Mouse (Mus musculus): ENCODE measurements around the gene Ptprz1. TPM values are rescaled to one million over a fixed set of nuclear protein-coding genes. Genes with fewer than 3 reads are reported as not detected.

The Ptprz1 gene
- polyA plus RNA-seq (2015; fragmentation: Nextera tagmentation; extraction: Ambion mirVana), result 0.05 TPM in 2 replicates

DNA sequence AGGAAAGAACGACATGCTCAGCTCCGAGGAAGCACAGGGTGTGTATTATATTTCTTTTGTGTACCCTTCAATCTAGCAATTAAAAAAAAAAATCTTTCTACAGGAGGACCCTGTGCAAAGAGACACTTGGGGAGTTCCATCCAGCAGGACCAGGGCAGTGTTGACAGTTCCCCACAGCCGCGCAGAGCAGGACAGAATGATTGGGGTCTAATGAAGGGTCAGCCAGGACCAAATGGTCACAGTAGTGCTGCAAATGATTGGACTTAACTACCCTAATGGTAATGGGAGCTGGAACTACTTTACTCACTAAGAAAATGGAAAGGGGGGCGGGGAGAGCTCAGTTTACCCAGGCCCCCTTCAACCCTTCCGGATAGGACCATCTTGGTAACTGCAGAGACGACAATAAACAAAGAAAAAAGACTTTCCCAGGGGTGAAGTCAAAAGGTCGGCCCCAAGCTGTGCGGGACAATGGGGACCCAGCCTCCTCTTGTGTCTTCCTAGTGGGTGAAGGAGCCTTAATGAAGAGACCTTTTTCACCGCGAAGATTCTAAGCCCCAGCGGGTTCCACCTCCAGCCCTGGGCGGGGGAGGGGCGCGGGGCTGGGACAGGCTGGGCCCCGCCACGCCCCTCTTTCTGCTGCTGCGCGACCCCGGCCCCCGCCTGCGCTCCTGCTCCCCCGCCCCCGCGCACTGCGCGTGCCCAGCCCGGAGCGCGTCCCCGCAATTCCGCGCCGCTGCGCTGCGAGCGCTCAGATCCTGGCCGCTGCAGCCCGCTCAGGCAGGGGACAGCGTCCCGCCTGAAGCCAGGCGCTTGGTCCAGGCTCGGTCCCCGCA, at the start of gene Ptprz1:
TSS of gene Ptprz1 (plus strand) at position 722 of the 833 bp plus-strand sequence.
- Histone ChIP-seq H3K4me3 (ENCODE audit: low read depth, low read length) (peak within 1 kb of the TSS; percentile 44), H3K9me3 (ENCODE audit: low read length) (no peaks in the 10 kb centered on the region), H3K27me3 (ENCODE audit: insufficient read depth, low read length) (peaks cover 26% of the 10 kb centered on the region), H3K4me2 (ENCODE audit: low read depth, low read length) (peak within 1 kb of the TSS; percentile 69), H3K27ac (ENCODE audit: low read depth) (no peak within 1 kb of the TSS), H3K9ac (replicated peaks) (no peak within 1 kb of the TSS), H3K36me3 (replicated peaks; ENCODE audit: insufficient read depth, low read length) (no peaks in the 10 kb centered on the region), H3K4me1 (ENCODE audit: insufficient read depth) (0 out of 2 replicates have a peak, but pooled peaks cover 3% of the 10 kb centered on the region)
- 0 out of 2 replicates have a peak, but pooled peaks have one; percentile 23 for ATAC-seq
- 2% methylated on average over 36 of the region's 44 CpGs for WGBS (ENCODE audit: insufficient replicate concordance)
- TF ChIP-seq CTCF (IDR thresholded peaks at IDR 0.05; ENCODE audit: low read depth) (no peak), EP300 (IDR thresholded peaks at IDR 0.05; ENCODE audit: low read depth) (no peak)
- DNase-seq, result peak; percentile 14

DNA sequence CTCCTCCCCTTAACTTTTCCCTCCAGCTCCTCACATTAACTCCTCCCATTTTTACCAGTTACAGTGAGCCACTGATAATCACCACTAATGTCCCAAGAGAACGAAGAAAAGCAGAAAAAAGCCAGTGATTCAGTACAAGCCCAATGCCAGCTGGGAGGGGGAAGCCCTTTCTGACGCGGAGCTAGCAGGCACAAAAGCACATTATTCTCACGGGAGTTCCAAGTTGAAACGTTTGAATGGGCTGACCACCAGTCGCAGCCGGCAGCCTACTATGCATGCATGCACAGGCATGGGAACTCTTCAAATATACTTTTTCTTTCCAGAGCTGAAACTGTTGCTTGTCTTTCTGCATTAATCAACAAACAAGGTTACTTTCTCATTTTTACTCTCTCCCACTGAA, 41.7 kb upstream of the Ptprz1 start:
- WGBS (ENCODE audit: insufficient replicate concordance), result 63% methylated on average over 7 of the region's 7 CpGs
- Histone ChIP-seq H3K9me3 (ENCODE audit: low read length) (no peaks in the 10 kb centered on the region), H3K27me3 (ENCODE audit: insufficient read depth, low read length) (no peaks in the 10 kb centered on the region), H3K27ac (ENCODE audit: low read depth) (no peak overlapping the region), H3K4me1 (ENCODE audit: insufficient read depth) (no peaks in the 10 kb centered on the region), H3K4me2 (ENCODE audit: low read depth, low read length) (no peak overlapping the region), H3K4me3 (ENCODE audit: low read depth, low read length) (no peak overlapping the region), H3K36me3 (replicated peaks; ENCODE audit: insufficient read depth, low read length) (no peaks in the 10 kb centered on the region), H3K9ac (replicated peaks) (no peak overlapping the region)
- no peak for DNase-seq
- no peak for ATAC-seq
- no peak for TF ChIP-seq EP300 (IDR thresholded peaks at IDR 0.05; ENCODE audit: low read depth)

DNA sequence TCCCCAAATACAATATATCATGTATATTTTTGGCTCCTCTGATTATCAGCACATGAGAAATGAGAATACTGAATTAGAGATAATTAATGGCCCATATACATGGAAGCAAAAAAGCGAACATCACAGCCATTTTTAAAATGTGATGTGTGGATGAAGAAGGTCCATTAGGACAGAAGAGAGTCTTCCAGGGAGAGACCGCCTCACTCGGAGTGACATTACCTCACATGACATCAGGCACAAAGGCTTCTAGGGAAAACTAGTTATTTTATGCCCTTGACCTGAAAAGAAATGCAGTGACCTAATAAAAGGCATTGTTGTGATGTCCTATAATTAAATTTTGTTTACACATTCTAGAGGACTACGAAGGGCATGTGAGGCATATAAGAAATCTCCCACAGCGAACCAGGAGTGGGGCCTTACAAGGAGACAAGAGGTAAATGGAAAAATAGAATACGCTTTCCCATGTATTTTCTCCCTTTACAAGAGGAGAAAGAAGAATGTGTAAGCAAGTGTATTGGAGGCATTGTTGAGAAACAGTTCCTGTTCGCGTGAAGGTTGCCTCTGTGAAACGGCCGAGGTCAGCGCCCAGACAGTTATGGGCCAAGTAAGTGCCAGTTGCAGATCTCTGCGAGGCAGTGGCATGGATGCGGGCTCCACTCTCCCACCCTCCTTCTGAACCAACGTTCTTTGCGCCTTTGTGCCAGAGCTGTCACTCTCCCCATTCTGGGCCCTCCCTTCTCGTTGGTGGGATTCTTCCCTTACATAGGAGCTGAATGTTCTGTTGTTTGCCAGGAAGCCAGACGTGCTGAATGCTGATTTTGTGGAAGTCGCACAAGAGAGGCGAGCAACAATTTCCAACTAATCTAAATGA, 41.0 kb upstream of the Ptprz1 start:
- 74% methylated on average over 19 of the region's 19 CpGs for WGBS (ENCODE audit: insufficient replicate concordance)

GRCm38 (mm10) chr6:22875614-22876541, 576 bp downstream of the Ptprz1 start:
- Histone ChIP-seq H3K4me3 (ENCODE audit: low read depth, low read length) (peak overlapping the region; percentile 44), H3K4me2 (ENCODE audit: low read depth, low read length) (peak overlapping the region; percentile 69), H3K36me3 (replicated peaks; ENCODE audit: insufficient read depth, low read length) (no peaks in the 10 kb centered on the region), H3K27me3 (ENCODE audit: insufficient read depth, low read length) (peaks cover 26% of the 10 kb centered on the region), H3K9ac (replicated peaks) (no peak overlapping the region), H3K9me3 (ENCODE audit: low read length) (no peaks in the 10 kb centered on the region), H3K27ac (ENCODE audit: low read depth) (no peak overlapping the region), H3K4me1 (ENCODE audit: insufficient read depth) (0 out of 2 replicates have a peak, but pooled peaks cover 3% of the 10 kb centered on the region)
- WGBS (ENCODE audit: insufficient replicate concordance), result 4% methylated on average over 43 of the region's 45 CpGs
- ATAC-seq (no peak), DNase-seq (no peak)
- TF ChIP-seq CTCF (IDR thresholded peaks at IDR 0.05; ENCODE audit: low read depth) (no peak), EP300 (IDR thresholded peaks at IDR 0.05; ENCODE audit: low read depth) (no peak)

More for the DNA sequence above, 41.0 kb upstream of the Ptprz1 start:
- Histone ChIP-seq H3K27ac (ENCODE audit: low read depth) (no peak overlapping the region), H3K27me3 (ENCODE audit: insufficient read depth, low read length) (no peaks in the 10 kb centered on the region), H3K9me3 (ENCODE audit: low read length) (no peaks in the 10 kb centered on the region), H3K9ac (replicated peaks) (no peak overlapping the region), H3K36me3 (replicated peaks; ENCODE audit: insufficient read depth, low read length) (no peaks in the 10 kb centered on the region), H3K4me1 (ENCODE audit: insufficient read depth) (no peaks in the 10 kb centered on the region), H3K4me3 (ENCODE audit: low read depth, low read length) (no peak overlapping the region), H3K4me2 (ENCODE audit: low read depth, low read length) (no peak overlapping the region)
- ATAC-seq (no peak), DNase-seq (no peak)
- no peak for TF ChIP-seq EP300 (IDR thresholded peaks at IDR 0.05; ENCODE audit: low read depth)
- TF ChIP-seq CTCF (IDR thresholded peaks at IDR 0.05; ENCODE audit: low read depth), result no peak

DNA sequence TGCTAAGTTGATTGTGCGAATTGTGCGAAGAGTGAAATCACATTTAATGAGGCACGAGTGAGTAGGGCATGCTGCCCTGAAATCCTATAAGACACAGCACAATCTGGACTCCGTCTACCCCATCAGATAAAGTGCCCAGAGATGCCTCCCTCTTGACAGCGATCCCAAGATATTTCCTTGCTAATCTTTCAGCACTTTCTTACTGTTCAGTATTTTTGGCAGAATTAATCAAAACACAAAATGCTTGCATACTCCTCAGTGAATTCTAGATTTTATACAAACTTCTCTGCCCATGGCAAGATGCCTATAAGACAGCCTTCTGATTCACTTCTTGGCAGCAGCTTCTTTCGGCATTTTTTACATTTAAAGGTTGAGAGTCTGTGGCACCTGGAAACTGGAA, 12.7 kb downstream of the Ptprz1 start:
- Histone ChIP-seq H3K4me1 (ENCODE audit: insufficient read depth) (no peaks in the 10 kb centered on the region), H3K27me3 (ENCODE audit: insufficient read depth, low read length) (no peaks in the 10 kb centered on the region), H3K4me3 (ENCODE audit: low read depth, low read length) (no peak overlapping the region), H3K9me3 (ENCODE audit: low read length) (no peaks in the 10 kb centered on the region), H3K9ac (replicated peaks) (no peak overlapping the region), H3K27ac (ENCODE audit: low read depth) (no peak overlapping the region), H3K36me3 (replicated peaks; ENCODE audit: insufficient read depth, low read length) (no peaks in the 10 kb centered on the region), H3K4me2 (ENCODE audit: low read depth, low read length) (no peak overlapping the region)
- TF ChIP-seq EP300 (IDR thresholded peaks at IDR 0.05; ENCODE audit: low read depth) (no peak), CTCF (IDR thresholded peaks at IDR 0.05; ENCODE audit: low read depth) (no peak)
- ATAC-seq (no peak), DNase-seq (no peak)
- WGBS (ENCODE audit: insufficient replicate concordance), result 85% methylated on average over 6 of the region's 6 CpGs
